Mouse (Mus musculus): ENCODE data around the gene Cdr1. TPM values are rescaled to one million over a fixed set of nuclear protein-coding genes. Genes with fewer than 3 reads are reported as not detected.

Cdr1 gene
- polyA plus RNA-seq (2015; fragmentation: Nextera tagmentation; extraction: Ambion mirVana): not detected in 2 replicates

DNA sequence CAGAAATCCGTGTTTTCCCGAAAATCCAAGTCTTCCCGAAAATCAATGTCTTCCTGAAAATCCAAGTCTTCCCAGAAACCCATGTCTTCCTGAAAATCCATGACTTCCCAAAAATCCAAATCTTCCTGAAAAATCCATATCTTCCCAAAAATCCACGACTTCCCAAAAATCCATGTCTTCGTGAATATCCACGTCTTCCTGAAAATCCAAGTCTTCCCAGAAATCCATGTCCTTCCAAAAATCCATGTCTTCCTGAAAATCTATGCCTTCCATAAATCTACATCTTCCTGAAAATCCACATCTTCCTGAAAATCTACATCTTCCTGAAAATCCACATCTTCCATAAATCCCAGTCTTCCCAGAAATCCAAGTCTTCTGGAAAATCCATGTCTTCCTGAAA is at the start of gene Cdr1:
Gene Cdr1 (minus strand): TSS at position 101 of the 400 bp plus-strand sequence.
- Histone ChIP-seq H3K27me3 (ENCODE audit: insufficient read depth, low read length) (no peaks in the 10 kb centered on the region), H3K4me3 (ENCODE audit: low read length) (no peak within 1 kb of the TSS), H3K9me3 (ENCODE audit: low read length) (peaks cover 23% of the 10 kb centered on the region), H3K27ac (ENCODE audit: low read length) (no peak within 1 kb of the TSS), H3K4me1 (ENCODE audit: insufficient read depth, low read length) (no peaks in the 10 kb centered on the region), H3K9ac (replicated peaks; ENCODE audit: low read length) (no peak within 1 kb of the TSS), H3K36me3 (ENCODE audit: insufficient read depth, low read length) (no peaks in the 10 kb centered on the region), H3K4me2 (replicated peaks; ENCODE audit: low read depth, low read length) (no peak within 1 kb of the TSS)
- ATAC-seq (ENCODE audit: low FRiP score, low TSS enrichment): no peak
- 96% methylated on average over 6 of the region's 6 CpGs for WGBS

- Histone ChIP-seq H3K4me2 (replicated peaks; ENCODE audit: low read depth, low read length) (no peak overlapping the region), H3K4me1 (ENCODE audit: insufficient read depth, low read length) (no peaks in the 10 kb centered on the region), H3K27me3 (ENCODE audit: insufficient read depth, low read length) (no peaks in the 10 kb centered on the region), H3K9me3 (ENCODE audit: low read length) (peaks cover 23% of the 10 kb centered on the region), H3K4me3 (ENCODE audit: low read length) (no peak overlapping the region), H3K27ac (ENCODE audit: low read length) (no peak overlapping the region), H3K36me3 (ENCODE audit: insufficient read depth, low read length) (no peaks in the 10 kb centered on the region), H3K9ac (replicated peaks; ENCODE audit: low read length) (no peak overlapping the region)
- 94% methylated on average over 6 of the region's 6 CpGs for WGBS
- ATAC-seq (ENCODE audit: low FRiP score, low TSS enrichment): no peak
Observed at GRCm38 (mm10) chrX:61185869-61186268, 511 bp upstream of the Cdr1 start.

DNA sequence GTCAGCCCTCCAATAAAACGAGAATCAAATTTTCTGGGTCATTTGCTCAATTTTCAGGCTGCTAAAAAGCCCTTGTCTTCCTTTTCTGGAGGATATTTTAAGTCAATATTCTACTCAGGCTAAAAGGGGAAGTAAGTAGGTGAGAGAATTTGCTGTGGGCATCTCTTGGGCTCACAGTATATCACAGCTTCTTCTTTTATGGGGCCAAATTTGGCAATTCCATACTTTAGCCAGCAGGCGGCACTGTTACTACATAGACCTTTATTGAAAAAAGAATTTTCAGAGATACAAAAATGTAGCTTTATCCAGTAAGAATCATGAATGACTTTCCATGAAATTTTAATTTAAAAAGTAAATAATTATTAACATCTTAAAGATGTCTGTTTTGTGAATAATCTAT is 18.8 kb downstream of the Cdr1 start:
- H3K4me3 ChIP-seq (ENCODE audit: low read length): no peak overlapping the region
- no peaks in the 10 kb centered on the region for H3K36me3 ChIP-seq (ENCODE audit: insufficient read depth, low read length)
- no peak overlapping the region for H3K4me2 ChIP-seq (replicated peaks; ENCODE audit: low read depth, low read length)
- H3K4me1 ChIP-seq (ENCODE audit: insufficient read depth, low read length): no peaks in the 10 kb centered on the region
- H3K27ac ChIP-seq (ENCODE audit: low read length): no peak overlapping the region
- no peaks in the 10 kb centered on the region for H3K27me3 ChIP-seq (ENCODE audit: insufficient read depth, low read length)
- H3K9me3 ChIP-seq (ENCODE audit: low read length): no peaks in the 10 kb centered on the region
- no peak overlapping the region for H3K9ac ChIP-seq (replicated peaks; ENCODE audit: low read length)
- WGBS: 41% methylated on average over 2 of the region's 2 CpGs
- ATAC-seq (ENCODE audit: low FRiP score, low TSS enrichment): no peak

GRCm38 (mm10) chrX:61161249-61161648 is 24.1 kb downstream of the Cdr1 start:
- Histone ChIP-seq H3K4me2 (replicated peaks; ENCODE audit: low read depth, low read length) (no peak overlapping the region), H3K4me1 (ENCODE audit: insufficient read depth, low read length) (no peaks in the 10 kb centered on the region), H3K27ac (ENCODE audit: low read length) (no peak overlapping the region), H3K27me3 (ENCODE audit: insufficient read depth, low read length) (no peaks in the 10 kb centered on the region), H3K4me3 (ENCODE audit: low read length) (no peak overlapping the region), H3K9me3 (ENCODE audit: low read length) (no peaks in the 10 kb centered on the region), H3K9ac (replicated peaks; ENCODE audit: low read length) (no peak overlapping the region), H3K36me3 (ENCODE audit: insufficient read depth, low read length) (no peaks in the 10 kb centered on the region)
- ATAC-seq (ENCODE audit: low FRiP score, low TSS enrichment): no peak
- 66% methylated on average over 2 of the region's 2 CpGs for WGBS

GRCm38 (mm10) chrX:61154657-61155256 is 30.6 kb downstream of the Cdr1 start:
- Histone ChIP-seq H3K9ac (replicated peaks; ENCODE audit: low read length) (no peak overlapping the region), H3K4me2 (replicated peaks; ENCODE audit: low read depth, low read length) (no peak overlapping the region), H3K27me3 (ENCODE audit: insufficient read depth, low read length) (no peaks in the 10 kb centered on the region), H3K9me3 (ENCODE audit: low read length) (no peaks in the 10 kb centered on the region), H3K27ac (ENCODE audit: low read length) (no peak overlapping the region), H3K36me3 (ENCODE audit: insufficient read depth, low read length) (no peaks in the 10 kb centered on the region), H3K4me1 (ENCODE audit: insufficient read depth, low read length) (no peaks in the 10 kb centered on the region), H3K4me3 (ENCODE audit: low read length) (no peak overlapping the region)
- ATAC-seq (ENCODE audit: low FRiP score, low TSS enrichment): no peak
- WGBS: 85% methylated on average over 1 of the region's 1 CpGs

DNA sequence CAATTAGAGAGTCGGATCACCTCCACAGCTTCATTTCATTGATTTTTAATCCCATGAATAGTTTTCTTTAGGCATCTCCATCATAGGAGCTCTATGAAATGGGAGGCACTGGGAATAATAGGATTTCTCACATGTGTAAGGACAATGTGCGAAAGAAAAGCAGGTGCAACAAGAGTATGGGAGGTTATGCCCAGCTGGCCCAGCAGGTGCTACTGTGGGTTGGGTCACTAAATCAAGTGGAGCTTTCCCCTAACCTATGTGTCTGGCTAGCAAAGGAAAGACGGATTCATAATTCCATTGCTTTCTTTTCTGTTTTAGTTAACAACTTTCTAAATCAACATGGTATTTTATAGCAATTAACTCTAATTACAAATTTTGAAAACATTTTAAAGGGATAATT is 31.1 kb downstream of the Cdr1 start:
- no peaks in the 10 kb centered on the region for H3K4me1 ChIP-seq (ENCODE audit: insufficient read depth, low read length)
- no peak for ATAC-seq (ENCODE audit: low FRiP score, low TSS enrichment)
- H3K36me3 ChIP-seq (ENCODE audit: insufficient read depth, low read length): no peaks in the 10 kb centered on the region
- no peaks in the 10 kb centered on the region for H3K27me3 ChIP-seq (ENCODE audit: insufficient read depth, low read length)
- H3K9ac ChIP-seq (replicated peaks; ENCODE audit: low read length): no peak overlapping the region
- H3K4me2 ChIP-seq (replicated peaks; ENCODE audit: low read depth, low read length): no peak overlapping the region
- 79% methylated on average over 3 of the region's 3 CpGs for WGBS
- no peak overlapping the region for H3K27ac ChIP-seq (ENCODE audit: low read length)
- H3K9me3 ChIP-seq (ENCODE audit: low read length): no peaks in the 10 kb centered on the region
- no peak overlapping the region for H3K4me3 ChIP-seq (ENCODE audit: low read length)

DNA sequence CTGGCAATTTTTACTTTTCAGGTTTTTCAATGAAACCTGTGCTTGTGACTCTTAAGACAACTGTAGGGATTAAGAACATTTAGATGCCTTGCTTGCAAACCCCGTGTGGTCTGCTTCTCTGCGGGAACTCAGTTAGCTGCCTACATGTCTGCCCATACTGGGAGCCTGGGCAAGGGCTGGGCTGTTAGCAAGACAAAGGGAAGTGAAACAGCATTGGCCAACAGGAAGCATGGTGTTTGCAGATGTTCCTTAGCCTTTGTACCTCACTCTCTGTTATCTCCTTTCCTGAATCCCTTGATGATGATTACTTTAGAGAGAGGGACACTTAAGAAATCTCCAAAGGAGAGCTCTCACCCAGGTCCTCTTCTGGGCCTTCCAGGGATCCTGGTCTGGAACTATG is 38.8 kb downstream of the Cdr1 start:
- Histone ChIP-seq H3K9me3 (ENCODE audit: low read length) (no peaks in the 10 kb centered on the region), H3K4me1 (ENCODE audit: insufficient read depth, low read length) (no peaks in the 10 kb centered on the region), H3K4me2 (replicated peaks; ENCODE audit: low read depth, low read length) (no peak overlapping the region), H3K4me3 (ENCODE audit: low read length) (no peak overlapping the region), H3K36me3 (ENCODE audit: insufficient read depth, low read length) (no peaks in the 10 kb centered on the region), H3K9ac (replicated peaks; ENCODE audit: low read length) (no peak overlapping the region), H3K27me3 (ENCODE audit: insufficient read depth, low read length) (no peaks in the 10 kb centered on the region), H3K27ac (ENCODE audit: low read length) (no peak overlapping the region)
- ATAC-seq (ENCODE audit: low FRiP score, low TSS enrichment): no peak
- 46% methylated on average over 2 of the region's 2 CpGs for WGBS

DNA sequence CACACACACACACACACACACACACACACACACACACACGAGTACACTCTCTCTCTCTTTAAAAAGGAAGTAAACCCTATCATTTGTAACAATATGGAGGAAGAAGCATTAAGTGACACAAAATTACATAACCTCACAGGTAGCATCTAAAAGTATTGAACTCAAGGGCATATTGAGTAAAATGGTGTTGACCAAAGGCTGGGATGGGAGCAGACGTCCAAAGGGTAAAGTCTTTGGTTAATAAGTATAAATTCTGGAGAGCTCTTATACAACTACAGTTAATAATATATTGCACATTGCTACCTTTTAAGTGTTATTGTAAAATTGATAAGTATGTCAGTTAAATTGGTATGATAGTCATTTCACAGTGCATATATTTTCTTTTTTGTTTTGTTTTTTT is 39.9 kb downstream of the Cdr1 start:
- Histone ChIP-seq H3K4me1 (ENCODE audit: insufficient read depth, low read length) (no peaks in the 10 kb centered on the region), H3K36me3 (ENCODE audit: insufficient read depth, low read length) (no peaks in the 10 kb centered on the region), H3K27me3 (ENCODE audit: insufficient read depth, low read length) (no peaks in the 10 kb centered on the region), H3K4me3 (ENCODE audit: low read length) (no peak overlapping the region), H3K4me2 (replicated peaks; ENCODE audit: low read depth, low read length) (no peak overlapping the region), H3K9me3 (ENCODE audit: low read length) (no peaks in the 10 kb centered on the region), H3K9ac (replicated peaks; ENCODE audit: low read length) (no peak overlapping the region), H3K27ac (ENCODE audit: low read length) (no peak overlapping the region)
- no peak for ATAC-seq (ENCODE audit: low FRiP score, low TSS enrichment)
- WGBS: 70% methylated on average over 2 of the region's 2 CpGs

- Histone ChIP-seq H3K4me1 (ENCODE audit: insufficient read depth, low read length) (no peaks in the 10 kb centered on the region), H3K9ac (replicated peaks; ENCODE audit: low read length) (no peak overlapping the region), H3K27me3 (ENCODE audit: insufficient read depth, low read length) (no peaks in the 10 kb centered on the region), H3K27ac (ENCODE audit: low read length) (no peak overlapping the region), H3K4me3 (ENCODE audit: low read length) (no peak overlapping the region), H3K36me3 (ENCODE audit: insufficient read depth, low read length) (no peaks in the 10 kb centered on the region), H3K4me2 (replicated peaks; ENCODE audit: low read depth, low read length) (no peak overlapping the region), H3K9me3 (ENCODE audit: low read length) (no peaks in the 10 kb centered on the region)
- ATAC-seq (ENCODE audit: low FRiP score, low TSS enrichment): no peak
- WGBS: 76% methylated on average over 4 of the region's 4 CpGs
Observed at GRCm38 (mm10) chrX:61134592-61134991, 50.8 kb downstream of the Cdr1 start.

Data from kidney, embryonic 16.5 days (tissue).